Mouse (Mus musculus): ENCODE data around the gene Rngtt. TPM values are rescaled to one million over a fixed set of nuclear protein-coding genes. Genes with fewer than 3 reads are reported as not detected.

The Rngtt gene
- polyA plus RNA-seq, 1 experiment from 2014 or later, result 34.5 TPM

DNA sequence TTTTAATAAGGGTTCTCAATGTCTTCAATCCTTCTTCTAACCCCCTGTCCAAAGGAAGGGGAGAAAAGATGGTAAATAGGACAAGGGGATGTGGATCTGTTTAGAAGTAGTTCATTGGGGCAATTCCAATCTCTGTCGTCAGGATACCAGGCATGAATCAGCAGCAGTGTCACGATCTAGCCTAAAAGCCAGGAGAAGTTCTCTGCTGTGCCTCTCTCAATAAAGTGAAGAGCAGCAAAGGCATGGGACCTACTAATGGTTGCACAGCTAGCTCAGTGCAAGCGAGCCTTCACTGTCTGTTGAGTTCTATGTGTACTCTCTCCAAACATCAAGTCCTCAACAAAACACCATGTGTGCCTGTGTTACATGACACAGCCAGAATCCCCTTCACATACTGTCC, 158.0 kb downstream of the Rngtt start:
- Histone ChIP-seq H3K4me1 (ENCODE audit: control insufficient read depth, insufficient read depth, low read length) (no peaks in the 10 kb centered on the region), H3K36me3 (ENCODE audit: control insufficient read depth, insufficient read depth, low read length) (no peaks in the 10 kb centered on the region), H3K27me3 (ENCODE audit: control insufficient read depth, insufficient read depth, low read length) (no peaks in the 10 kb centered on the region), H3K9ac (ENCODE audit: low read length) (no peak overlapping the region), H3K9me3 (ENCODE audit: control insufficient read depth, low read length) (no peaks in the 10 kb centered on the region), H3K4me2 (ENCODE audit: low read depth, severe bottlenecking) (no peak overlapping the region), H3K27ac (replicated peaks; ENCODE audit: low read depth, low read length) (no peak overlapping the region), H3K4me3 (ENCODE audit: low read depth, low read length) (no peak overlapping the region)
- ATAC-seq (ENCODE audit: insufficient number of reproducible peaks, low FRiP score, low TSS enrichment, low read depth) (no peak), DNase-seq (ENCODE audit: low spot score) (no peak)
- WGBS, result 86% methylated on average over 3 of the region's 3 CpGs

DNA sequence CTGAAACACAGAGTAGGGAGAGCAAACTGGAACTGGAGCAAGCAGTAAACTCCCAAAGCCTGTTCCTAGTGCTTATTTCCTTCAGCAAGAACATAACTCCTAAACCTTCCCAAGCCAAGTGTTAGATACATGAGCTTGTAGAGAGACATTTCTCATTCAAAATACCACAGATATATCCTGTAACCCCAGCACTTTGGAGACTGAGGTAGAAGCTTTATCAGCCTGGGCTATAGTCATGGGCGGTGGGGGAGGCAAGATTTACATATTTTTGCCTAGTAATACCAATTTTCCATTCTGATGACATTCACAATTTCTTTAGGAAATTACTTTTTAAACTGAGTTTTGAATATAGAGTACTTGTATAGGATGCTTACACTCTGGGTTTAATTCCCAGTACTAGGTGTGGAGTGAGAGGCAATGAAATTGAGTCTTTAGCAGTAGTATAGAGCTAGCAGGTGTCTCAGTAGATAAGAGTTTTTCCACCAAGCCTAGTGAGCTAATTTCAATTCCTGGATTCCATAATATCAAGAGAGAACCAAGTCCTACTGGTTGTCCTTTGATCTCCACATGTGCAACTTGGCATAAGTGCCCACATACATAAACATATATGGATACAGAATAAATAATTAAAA, 160.7 kb downstream of the Rngtt start:
- Histone ChIP-seq H3K4me2 (ENCODE audit: low read depth, severe bottlenecking) (no peak overlapping the region), H3K4me1 (ENCODE audit: control insufficient read depth, insufficient read depth, low read length) (no peaks in the 10 kb centered on the region), H3K9ac (ENCODE audit: low read length) (no peak overlapping the region), H3K9me3 (ENCODE audit: control insufficient read depth, low read length) (no peaks in the 10 kb centered on the region), H3K4me3 (ENCODE audit: low read depth, low read length) (no peak overlapping the region), H3K36me3 (ENCODE audit: control insufficient read depth, insufficient read depth, low read length) (no peaks in the 10 kb centered on the region), H3K27me3 (ENCODE audit: control insufficient read depth, insufficient read depth, low read length) (no peaks in the 10 kb centered on the region), H3K27ac (replicated peaks; ENCODE audit: low read depth, low read length) (no peak overlapping the region)
- DNase-seq (ENCODE audit: low spot score) (no peak), ATAC-seq (ENCODE audit: insufficient number of reproducible peaks, low FRiP score, low TSS enrichment, low read depth) (no peak)
- 97% methylated on average over 1 of the region's 1 CpGs for WGBS

DNA sequence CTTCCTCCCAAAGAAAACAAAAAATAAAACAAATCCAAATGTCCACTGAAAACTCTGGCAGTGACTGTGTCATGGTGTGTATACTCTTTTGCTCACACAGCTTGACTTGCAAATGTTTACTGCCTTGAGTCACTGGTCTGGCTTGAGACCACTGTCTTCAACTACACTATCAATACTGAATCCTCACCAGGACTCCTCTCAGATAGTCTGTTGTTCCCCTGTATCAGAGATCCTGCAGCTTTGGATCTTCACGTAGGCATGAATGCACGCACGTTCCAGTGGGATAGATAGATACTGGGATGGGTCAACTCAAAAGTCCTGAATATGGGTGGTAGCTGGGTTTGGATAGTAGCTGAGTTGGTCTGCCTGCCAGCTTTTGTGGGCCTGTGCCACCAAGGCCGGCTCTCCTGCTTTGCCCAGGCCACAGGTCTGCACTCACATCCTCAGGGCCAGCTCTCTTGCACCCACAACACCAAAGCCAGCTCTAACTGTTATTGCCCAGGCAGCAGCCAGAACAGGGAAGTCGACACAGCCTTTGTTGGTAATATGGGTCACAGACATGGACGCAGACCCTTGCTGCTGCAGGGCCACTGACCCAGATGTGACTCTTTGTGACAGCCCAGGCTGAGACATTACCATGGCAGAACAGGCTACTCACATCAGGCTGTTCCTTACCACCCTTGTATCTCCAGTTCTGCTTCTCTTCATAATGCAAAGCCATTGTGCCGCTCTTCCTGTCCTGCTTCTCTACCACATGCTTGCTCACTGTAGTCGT, 168.1 kb downstream of the Rngtt start:
- H3K9me3 ChIP-seq (ENCODE audit: control insufficient read depth, low read length), result no peaks in the 10 kb centered on the region
- DNase-seq (ENCODE audit: low spot score), result no peak
- H3K4me1 ChIP-seq (ENCODE audit: control insufficient read depth, insufficient read depth, low read length), result no peaks in the 10 kb centered on the region
- H3K4me3 ChIP-seq (ENCODE audit: low read depth, low read length), result no peak overlapping the region
- no peak overlapping the region for H3K27ac ChIP-seq (replicated peaks; ENCODE audit: low read depth, low read length)
- 88% methylated on average over 8 of the region's 8 CpGs for WGBS
- no peak for ATAC-seq (ENCODE audit: insufficient number of reproducible peaks, low FRiP score, low TSS enrichment, low read depth)
- H3K4me2 ChIP-seq (ENCODE audit: low read depth, severe bottlenecking), result no peak overlapping the region
- H3K36me3 ChIP-seq (ENCODE audit: control insufficient read depth, insufficient read depth, low read length), result no peaks in the 10 kb centered on the region
- H3K9ac ChIP-seq (ENCODE audit: low read length), result no peak overlapping the region
- no peaks in the 10 kb centered on the region for H3K27me3 ChIP-seq (ENCODE audit: control insufficient read depth, insufficient read depth, low read length)

DNA sequence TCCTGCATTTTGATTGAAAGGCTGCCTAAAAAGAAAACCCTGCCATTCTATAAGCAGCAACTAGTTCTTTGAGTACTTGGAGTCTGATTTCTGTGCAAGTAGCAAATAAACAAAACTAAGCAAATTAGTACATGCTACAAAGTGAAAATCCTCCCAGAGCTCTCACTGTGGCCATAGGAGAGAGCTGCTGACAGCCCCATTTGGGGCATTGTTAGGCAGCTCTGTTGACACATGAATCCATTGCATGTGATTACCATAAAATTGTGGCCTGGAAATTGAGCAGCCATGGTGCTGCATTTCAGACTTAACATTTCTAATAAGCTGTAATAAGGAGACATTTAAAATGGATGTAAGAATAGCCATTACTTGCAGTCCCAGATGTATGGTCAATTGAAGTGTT, 171.6 kb downstream of the Rngtt start:
- ATAC-seq (ENCODE audit: insufficient number of reproducible peaks, low FRiP score, low TSS enrichment, low read depth) (no peak), DNase-seq (ENCODE audit: low spot score) (no peak)
- Histone ChIP-seq H3K4me1 (ENCODE audit: control insufficient read depth, insufficient read depth, low read length) (no peaks in the 10 kb centered on the region), H3K36me3 (ENCODE audit: control insufficient read depth, insufficient read depth, low read length) (no peaks in the 10 kb centered on the region), H3K27ac (replicated peaks; ENCODE audit: low read depth, low read length) (no peak overlapping the region), H3K4me2 (ENCODE audit: low read depth, severe bottlenecking) (no peak overlapping the region), H3K27me3 (ENCODE audit: control insufficient read depth, insufficient read depth, low read length) (no peaks in the 10 kb centered on the region), H3K9me3 (ENCODE audit: control insufficient read depth, low read length) (no peaks in the 10 kb centered on the region), H3K9ac (ENCODE audit: low read length) (no peak overlapping the region), H3K4me3 (ENCODE audit: low read depth, low read length) (no peak overlapping the region)

DNA sequence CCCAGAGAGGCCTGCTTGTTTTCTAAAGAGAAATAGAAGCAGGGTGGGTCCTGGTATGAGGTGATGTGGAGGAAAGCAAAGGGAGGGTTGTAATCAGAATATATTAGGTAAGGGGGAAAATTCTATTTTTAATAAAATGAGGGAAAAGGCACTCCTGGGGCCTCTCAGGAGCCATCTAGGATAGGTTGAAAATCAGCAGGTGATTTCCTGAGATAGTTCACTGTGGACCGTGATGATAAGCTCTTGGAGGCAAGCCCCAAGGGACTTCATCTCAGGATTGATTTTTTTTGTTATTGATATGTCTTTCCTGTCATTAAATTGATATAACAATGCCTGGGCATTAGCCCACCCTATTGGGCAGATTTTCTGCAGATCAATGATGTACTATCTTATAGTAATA, 175.9 kb downstream of the Rngtt start:
- Histone ChIP-seq H3K4me2 (ENCODE audit: low read depth, severe bottlenecking) (no peak overlapping the region), H3K27me3 (ENCODE audit: control insufficient read depth, insufficient read depth, low read length) (no peaks in the 10 kb centered on the region), H3K36me3 (ENCODE audit: control insufficient read depth, insufficient read depth, low read length) (no peaks in the 10 kb centered on the region), H3K4me1 (ENCODE audit: control insufficient read depth, insufficient read depth, low read length) (no peaks in the 10 kb centered on the region), H3K9me3 (ENCODE audit: control insufficient read depth, low read length) (no peaks in the 10 kb centered on the region), H3K4me3 (ENCODE audit: low read depth, low read length) (no peak overlapping the region), H3K27ac (replicated peaks; ENCODE audit: low read depth, low read length) (no peak overlapping the region), H3K9ac (ENCODE audit: low read length) (no peak overlapping the region)
- 72% methylated on average over 1 of the region's 1 CpGs for WGBS
- ATAC-seq (ENCODE audit: insufficient number of reproducible peaks, low FRiP score, low TSS enrichment, low read depth) (no peak), DNase-seq (ENCODE audit: low spot score) (no peak)

DNA sequence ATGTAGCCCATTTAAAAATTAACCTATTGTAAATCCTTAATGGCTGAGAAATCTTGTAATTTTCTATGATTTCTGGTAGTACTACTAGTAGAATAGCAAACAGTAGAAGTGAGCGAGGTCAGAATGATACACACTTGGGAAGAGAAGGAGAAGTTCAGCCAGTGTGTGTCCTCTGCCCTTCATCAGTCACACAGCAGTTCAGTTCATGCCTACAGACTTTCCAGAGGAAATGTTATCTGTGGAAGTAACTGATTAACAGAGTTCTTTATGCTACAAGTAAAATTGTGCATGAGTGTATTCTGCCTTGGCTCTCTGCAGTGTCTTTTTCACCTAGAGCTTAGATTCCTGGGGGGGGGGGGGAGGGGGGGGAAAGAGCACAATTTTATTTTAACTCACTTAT, 181.0 kb downstream of the Rngtt start:
- Histone ChIP-seq H3K4me3 (ENCODE audit: low read depth, low read length) (no peak overlapping the region), H3K4me1 (ENCODE audit: control insufficient read depth, insufficient read depth, low read length) (no peaks in the 10 kb centered on the region), H3K36me3 (ENCODE audit: control insufficient read depth, insufficient read depth, low read length) (no peaks in the 10 kb centered on the region), H3K27ac (replicated peaks; ENCODE audit: low read depth, low read length) (no peak overlapping the region), H3K4me2 (ENCODE audit: low read depth, severe bottlenecking) (no peak overlapping the region), H3K27me3 (ENCODE audit: control insufficient read depth, insufficient read depth, low read length) (no peaks in the 10 kb centered on the region), H3K9me3 (ENCODE audit: control insufficient read depth, low read length) (no peaks in the 10 kb centered on the region), H3K9ac (ENCODE audit: low read length) (no peak overlapping the region)
- WGBS, result 87% methylated on average over 1 of the region's 1 CpGs
- DNase-seq (ENCODE audit: low spot score), result no peak
- ATAC-seq (ENCODE audit: insufficient number of reproducible peaks, low FRiP score, low TSS enrichment, low read depth), result no peak

DNA sequence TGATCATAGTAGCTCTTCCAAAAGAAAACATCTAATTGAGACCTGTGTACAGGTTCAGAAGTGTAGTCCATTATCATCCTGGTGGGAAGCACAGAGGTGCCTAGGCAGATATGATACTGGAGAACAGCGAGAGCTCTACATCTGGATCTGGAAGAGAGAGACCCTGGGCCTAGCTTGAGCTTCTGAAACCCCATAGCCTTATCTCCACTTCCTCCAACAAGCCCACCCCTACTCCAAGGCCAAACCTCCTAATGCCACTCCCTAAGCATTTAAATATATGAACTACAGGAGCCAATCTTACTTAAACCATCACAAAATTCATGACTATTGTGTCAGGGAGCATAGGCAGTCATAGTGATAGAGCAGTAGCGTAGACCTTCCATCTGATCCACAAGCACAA, 184.3 kb downstream of the Rngtt start:
- ATAC-seq (ENCODE audit: insufficient number of reproducible peaks, low FRiP score, low TSS enrichment, low read depth), result no peak
- Histone ChIP-seq H3K4me3 (ENCODE audit: low read depth, low read length) (no peak overlapping the region), H3K27ac (replicated peaks; ENCODE audit: low read depth, low read length) (no peak overlapping the region), H3K4me2 (ENCODE audit: low read depth, severe bottlenecking) (no peak overlapping the region), H3K36me3 (ENCODE audit: control insufficient read depth, insufficient read depth, low read length) (no peaks in the 10 kb centered on the region), H3K27me3 (ENCODE audit: control insufficient read depth, insufficient read depth, low read length) (no peaks in the 10 kb centered on the region), H3K4me1 (ENCODE audit: control insufficient read depth, insufficient read depth, low read length) (no peaks in the 10 kb centered on the region), H3K9ac (ENCODE audit: low read length) (no peak overlapping the region), H3K9me3 (ENCODE audit: control insufficient read depth, low read length) (no peaks in the 10 kb centered on the region)
- WGBS, result 100% methylated on average over 2 of the region's 2 CpGs
- no peak for DNase-seq (ENCODE audit: low spot score)

DNA sequence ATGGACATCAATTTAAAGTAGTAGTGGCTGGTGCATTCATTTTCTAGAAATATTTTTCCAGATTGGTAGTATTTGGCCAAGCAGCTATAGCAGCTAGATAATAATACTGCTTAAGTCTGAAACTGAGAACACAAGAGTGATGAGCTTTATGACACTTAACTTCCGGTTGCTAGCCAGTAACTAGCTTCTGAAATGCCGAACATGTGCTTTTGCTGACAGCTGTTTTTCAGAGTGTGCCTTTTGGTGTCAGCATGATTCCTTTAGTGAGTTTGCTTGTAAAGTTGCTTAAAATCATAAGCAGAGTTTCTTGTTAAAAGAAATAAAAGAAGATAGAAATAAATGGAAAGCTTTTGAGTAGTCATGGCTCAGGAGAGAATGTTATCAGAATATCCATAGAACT, 186.9 kb downstream of the Rngtt start:
- DNase-seq (ENCODE audit: low spot score), result no peak
- H3K4me2 ChIP-seq (ENCODE audit: low read depth, severe bottlenecking), result no peak overlapping the region
- no peaks in the 10 kb centered on the region for H3K36me3 ChIP-seq (ENCODE audit: control insufficient read depth, insufficient read depth, low read length)
- ATAC-seq (ENCODE audit: insufficient number of reproducible peaks, low FRiP score, low TSS enrichment, low read depth), result no peak
- no peak overlapping the region for H3K4me3 ChIP-seq (ENCODE audit: low read depth, low read length)
- H3K27ac ChIP-seq (replicated peaks; ENCODE audit: low read depth, low read length), result no peak overlapping the region
- WGBS, result 65% methylated on average over 2 of the region's 2 CpGs
- H3K9ac ChIP-seq (ENCODE audit: low read length), result no peak overlapping the region
- H3K4me1 ChIP-seq (ENCODE audit: control insufficient read depth, insufficient read depth, low read length), result no peaks in the 10 kb centered on the region
- no peaks in the 10 kb centered on the region for H3K9me3 ChIP-seq (ENCODE audit: control insufficient read depth, low read length)
- no peaks in the 10 kb centered on the region for H3K27me3 ChIP-seq (ENCODE audit: control insufficient read depth, insufficient read depth, low read length)

DNA sequence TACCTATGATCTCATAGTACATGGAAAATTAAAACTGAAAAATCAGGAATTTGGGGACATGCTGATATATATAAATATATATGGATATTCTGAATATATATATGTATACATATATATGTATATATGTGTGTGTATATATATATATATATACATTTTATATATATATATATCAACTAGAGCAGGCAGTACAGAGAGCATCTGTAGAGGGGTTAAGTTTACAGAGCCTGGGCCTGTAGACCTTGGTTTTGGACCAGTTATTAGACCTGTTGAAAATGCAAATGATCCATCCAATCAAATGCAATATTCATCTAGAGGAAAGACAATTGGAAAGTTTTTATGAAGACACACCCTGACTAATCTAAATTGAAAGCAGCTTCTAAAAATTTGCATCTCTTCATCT, 187.5 kb downstream of the Rngtt start:
- H3K4me2 ChIP-seq (ENCODE audit: low read depth, severe bottlenecking), result no peak overlapping the region
- DNase-seq (ENCODE audit: low spot score) (no peak), ATAC-seq (ENCODE audit: insufficient number of reproducible peaks, low FRiP score, low TSS enrichment, low read depth) (no peak)
- no peaks in the 10 kb centered on the region for H3K27me3 ChIP-seq (ENCODE audit: control insufficient read depth, insufficient read depth, low read length)
- no peak overlapping the region for H3K27ac ChIP-seq (replicated peaks; ENCODE audit: low read depth, low read length)
- no peak overlapping the region for H3K9ac ChIP-seq (ENCODE audit: low read length)
- no peaks in the 10 kb centered on the region for H3K9me3 ChIP-seq (ENCODE audit: control insufficient read depth, low read length)
- no peaks in the 10 kb centered on the region for H3K36me3 ChIP-seq (ENCODE audit: control insufficient read depth, insufficient read depth, low read length)
- no peak overlapping the region for H3K4me3 ChIP-seq (ENCODE audit: low read depth, low read length)
- H3K4me1 ChIP-seq (ENCODE audit: control insufficient read depth, insufficient read depth, low read length), result no peaks in the 10 kb centered on the region

All from limb, embryonic 11.5 days (tissue).